Mouse (Mus musculus) v-Abl transformed pro-B cells (cell line): ENCODE results near the gene 4931414P19Rik.

Experiments used
- in situ Hi-C, 2 experiments: fragments of 400-800 bp; cut with MboI; formaldehyde crosslinking; loops; one replicate each; pipeline ENCODE4 v1.15.1; 2025; ENCODE audit not compliant: unreplicated experiment in 2 of 2

4931414P19Rik gene

DNA sequence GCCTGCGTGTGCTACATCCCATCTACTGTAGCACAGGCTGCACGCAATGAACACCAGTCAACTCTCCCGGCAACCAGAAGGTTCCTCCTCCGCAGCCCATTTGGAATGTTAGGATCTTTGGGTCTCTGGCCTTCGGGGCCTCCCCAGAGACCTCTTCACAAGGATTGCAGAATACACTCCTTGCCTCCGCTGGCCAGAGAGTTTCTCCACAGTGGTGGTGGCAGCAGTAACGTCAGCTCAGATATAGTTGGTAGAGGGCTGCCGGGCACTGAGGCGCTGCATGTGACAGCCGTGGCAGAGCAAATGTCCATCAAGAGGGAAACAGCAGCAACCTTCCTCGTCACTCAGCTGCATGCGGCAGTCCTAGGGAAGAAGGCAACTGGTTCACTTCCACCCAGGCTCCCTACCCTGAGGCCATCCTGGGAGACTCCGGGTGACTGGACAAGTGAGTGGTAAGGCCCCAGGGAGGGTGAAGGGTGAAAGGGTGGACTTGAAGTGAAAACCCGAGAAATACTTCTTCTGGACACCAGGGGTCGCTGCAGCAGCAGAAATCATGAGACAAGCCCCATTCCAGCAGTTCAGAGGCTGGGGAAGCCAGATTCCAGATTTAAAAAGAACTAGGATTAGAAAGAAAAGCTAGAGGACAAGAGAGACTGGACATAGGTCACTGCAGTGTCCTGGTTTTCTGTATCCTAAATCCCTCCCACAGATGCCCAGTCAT lies 36.9 kb downstream of the 4931414P19Rik start:
- in situ Hi-C loops: loop anchor here in 1 of 2 experiments (5.0 kb wide), 1 partner anchor 33 kb away; no protein-coding TSS in a partner anchor

DNA sequence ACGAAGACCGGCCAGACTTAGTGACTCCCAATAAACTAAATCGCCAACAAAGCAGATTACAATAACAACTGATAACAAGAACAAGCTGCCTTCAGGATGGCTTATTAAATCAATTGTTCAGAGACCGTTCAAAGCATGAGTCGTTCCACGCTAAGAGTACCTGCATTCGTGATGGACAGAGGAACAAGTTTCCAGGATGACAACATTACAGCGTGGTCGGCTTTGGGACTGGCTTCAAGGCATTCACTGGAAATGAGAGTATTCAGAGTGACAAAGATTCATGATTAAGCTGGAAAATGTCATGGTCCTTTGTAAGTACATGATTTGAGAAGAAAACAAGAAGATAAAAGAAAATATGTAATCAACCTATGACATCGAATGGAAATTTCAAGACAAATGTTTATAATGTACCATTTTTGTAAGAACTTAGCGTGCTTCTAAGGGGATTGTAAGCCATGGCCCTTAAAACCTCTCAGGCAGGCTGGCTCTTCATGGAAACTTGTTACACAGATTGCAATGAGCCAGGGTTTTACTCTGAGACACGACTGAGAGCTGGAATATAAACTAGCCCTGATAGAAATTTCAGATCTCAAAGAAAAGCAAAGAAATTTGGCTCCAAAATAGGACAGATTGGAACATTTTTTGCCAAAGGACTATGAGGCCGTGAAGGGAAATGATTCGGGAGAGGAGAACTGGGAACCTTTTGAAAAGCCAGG lies 45.1 kb downstream of the 4931414P19Rik start:
- in situ Hi-C loops: no loop called here

DNA sequence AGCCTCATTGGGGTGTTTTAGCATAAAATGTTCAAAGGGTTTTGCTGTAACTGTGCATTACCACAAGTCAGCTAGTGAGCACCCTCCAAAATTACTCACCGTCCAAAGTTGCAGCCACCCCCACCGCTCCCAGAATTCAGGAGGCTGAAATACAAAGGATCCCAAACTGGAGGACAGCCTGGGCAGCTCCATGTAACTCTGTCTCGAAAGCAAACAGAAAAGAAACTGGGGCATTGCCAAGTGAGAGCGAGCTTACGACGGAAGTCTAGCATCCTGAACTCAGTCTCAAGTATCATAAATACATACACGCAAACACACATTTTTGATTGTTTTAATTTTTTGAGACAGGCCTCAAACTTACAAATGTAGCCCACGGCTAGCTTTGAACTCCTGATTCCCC lies 48.5 kb downstream of the 4931414P19Rik start:
- in situ Hi-C loops: no loop called here

DNA sequence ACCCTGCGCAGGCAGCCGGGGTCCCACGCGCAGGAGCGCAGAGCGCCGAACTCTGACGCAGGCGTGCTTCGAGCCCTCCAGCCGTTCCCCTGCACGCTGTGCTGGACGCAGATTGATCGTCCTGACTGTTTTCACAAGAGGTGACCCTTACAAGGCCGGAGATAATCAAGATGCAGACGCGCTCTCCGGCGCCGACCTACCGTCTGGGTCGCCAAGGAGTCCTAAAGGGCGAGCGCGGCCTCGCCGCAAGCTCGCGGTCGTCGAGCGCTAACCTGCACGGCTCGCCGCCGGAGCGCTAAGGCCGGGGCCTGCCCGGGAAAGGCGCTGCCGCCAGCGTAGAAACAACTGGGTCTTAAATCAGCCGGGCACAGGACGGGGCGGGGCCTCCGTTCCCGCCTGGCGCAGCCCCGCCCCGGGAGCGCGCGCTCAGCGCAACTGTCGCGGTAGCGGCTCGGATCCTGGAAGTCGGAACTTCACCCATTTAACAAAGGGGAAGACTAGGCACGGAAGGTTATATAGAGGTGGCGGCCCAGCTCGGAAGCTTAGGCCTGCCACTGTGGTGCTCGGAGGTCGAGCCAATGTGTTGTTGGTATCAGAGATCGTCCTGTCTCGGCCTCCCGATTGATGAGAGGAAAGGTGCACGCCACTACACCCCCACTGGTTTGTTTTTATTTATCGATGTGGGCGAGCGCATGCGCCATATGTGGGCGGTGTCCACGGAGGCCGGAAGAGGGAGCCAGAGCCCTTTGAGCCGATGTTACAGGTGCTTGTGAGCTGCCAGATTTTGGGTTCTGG lies 51.6 kb downstream of the 4931414P19Rik start, which contains the start of gene Haus4:
TSS of gene Haus4 (minus strand) at position 642 of the 795 bp plus-strand sequence.
- in situ Hi-C loops: no loop called here

DNA sequence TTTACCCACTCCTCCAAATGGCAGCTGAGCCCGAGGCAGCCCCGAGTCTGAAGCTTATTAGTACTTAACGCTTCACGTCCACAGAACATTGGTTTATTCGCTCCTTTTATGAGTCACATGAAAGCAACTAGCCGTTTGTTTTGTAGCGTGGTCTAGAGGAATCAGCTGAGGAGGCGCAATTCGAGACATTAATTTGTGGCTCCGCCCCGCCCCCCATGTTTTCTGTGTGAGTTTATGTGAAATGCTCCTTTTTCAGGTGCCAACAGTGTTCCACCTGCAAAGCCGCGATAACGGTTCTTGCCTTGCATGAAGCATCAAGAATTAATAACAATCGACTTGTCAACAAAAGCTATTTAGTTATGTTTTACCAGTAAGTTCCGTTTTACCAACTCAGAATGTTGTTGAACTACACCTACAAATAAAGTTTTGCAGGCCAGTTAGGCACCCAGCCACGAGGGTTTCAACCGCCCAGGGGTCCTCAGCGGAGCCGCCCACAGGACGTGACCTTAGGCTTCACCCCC lies 52.3 kb downstream of the 4931414P19Rik start:
- in situ Hi-C loops: no loop called here

DNA sequence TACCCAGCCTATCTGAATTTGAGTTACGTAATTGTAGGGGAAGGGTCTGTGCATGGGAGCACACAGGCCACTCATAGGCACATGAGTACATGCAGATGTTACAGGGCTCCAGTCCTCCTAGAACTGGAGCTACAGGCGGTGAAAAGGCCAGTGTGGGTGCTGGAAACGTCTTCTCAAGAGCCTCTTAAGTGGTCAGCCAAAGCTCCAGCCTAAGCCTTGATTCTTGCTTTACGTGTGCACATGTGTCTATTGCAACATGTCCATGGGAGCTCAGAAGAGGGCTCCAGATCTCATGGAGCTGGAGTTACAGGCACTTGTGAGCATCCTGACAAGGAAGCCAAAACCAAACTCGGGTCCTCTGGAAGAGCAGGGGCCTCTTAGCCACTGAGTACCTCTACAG lies 61.1 kb downstream of the 4931414P19Rik start:
- in situ Hi-C loops: no loop called here

DNA sequence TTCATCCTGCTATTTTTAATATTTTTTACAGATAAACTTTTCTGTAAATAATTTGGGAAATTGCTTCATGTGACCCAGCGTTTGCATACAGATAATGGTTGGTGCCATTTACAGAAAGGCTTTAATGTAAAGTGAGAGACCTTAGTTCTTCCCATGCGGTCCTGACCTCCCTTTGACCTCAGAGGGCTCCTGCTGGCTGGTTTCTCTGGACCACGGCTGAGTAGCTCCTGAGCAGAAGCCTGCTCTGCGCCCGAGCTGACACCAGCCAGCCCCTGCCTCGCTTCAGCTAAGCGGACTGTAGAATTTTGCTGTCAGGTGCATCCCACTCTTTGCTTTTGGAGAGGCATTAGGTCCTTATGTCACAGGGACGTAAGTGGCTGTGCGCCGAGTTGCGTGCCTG lies 65.0 kb downstream of the 4931414P19Rik start:
- in situ Hi-C loops: no loop called here

DNA sequence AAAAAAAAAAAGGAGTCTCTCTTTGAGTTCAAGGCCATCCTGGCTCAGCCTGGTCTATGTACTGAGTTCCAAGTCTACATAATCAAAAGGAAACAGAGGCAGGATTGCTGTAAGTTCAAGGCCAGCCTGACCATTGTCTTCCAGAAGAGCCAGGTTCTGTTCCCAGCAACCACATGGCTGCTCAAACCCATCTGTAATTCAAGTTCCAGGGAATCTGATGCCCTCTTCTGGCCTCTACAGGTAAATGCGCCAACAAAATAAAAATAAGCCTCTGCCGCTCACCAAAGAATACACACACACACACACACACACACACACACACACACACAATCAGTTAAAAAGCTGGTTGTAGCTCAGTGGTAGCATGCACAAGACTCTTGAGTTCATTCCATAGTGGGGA lies 67.2 kb downstream of the 4931414P19Rik start:
- in situ Hi-C loops: no loop called here
